Mouse (Mus musculus) embryonic facial prominence, embryonic 14.5 days (tissue): ENCODE results near the gene Zfhx3. TPM values are rescaled to one million over a fixed set of nuclear protein-coding genes. Genes with fewer than 3 reads are reported as not detected.

Experiments
- ATAC-seq: fragments of 200-750 bp; cut with Nextera tagmentation; 2 replicates; pipeline ENCODE4 v1.8.0; 2017; ENCODE audit warnings: low read depth, moderate number of reproducible peaks, moderate TSS enrichment
- DNase-seq: peaks from one replicate; pipeline ENCODE4 v3.0.0-alpha.2; 2015; ENCODE audit warnings: low spot score
- H3K27ac ChIP-seq: fragments of 300-500 bp; sonication (generic); replicated peaks from 2 replicates; pipeline ENCODE4 v1.5.1; 2014; ENCODE audit warnings: low read depth, mild to moderate bottlenecking, low read length, moderate library complexity
- H3K27me3 ChIP-seq: fragments of 300-500 bp; sonication (generic); replicated peaks from 2 replicates; pipeline ENCODE4 v1.6.1; 2014; ENCODE audit warnings: low read length; ENCODE audit not compliant: control insufficient read depth, insufficient read depth
- H3K36me3 ChIP-seq: fragments of 300-500 bp; sonication (generic); 2 replicates; pipeline ENCODE4 v1.6.1; 2014; ENCODE audit warnings: low read length, mixed read lengths; ENCODE audit not compliant: control insufficient read depth, insufficient read depth
- H3K4me1 ChIP-seq: fragments of 300-500 bp; sonication (generic); 2 replicates; pipeline ENCODE4 v1.6.1; 2014; ENCODE audit warnings: antibody characterized with exemption, low read length; ENCODE audit not compliant: control insufficient read depth, insufficient read depth
- H3K4me2 ChIP-seq: fragments of 300-500 bp; sonication (generic); 2 replicates; pipeline ENCODE4 v1.6.1; 2014; ENCODE audit warnings: low read depth, mild to moderate bottlenecking, low read length, moderate library complexity, mixed read lengths
- H3K4me3 ChIP-seq: fragments of 300-500 bp; sonication (generic); 2 replicates; pipeline ENCODE4 v1.5.1; 2014; ENCODE audit warnings: low read depth, mild to moderate bottlenecking, low read length
- H3K9ac ChIP-seq: fragments of 300-500 bp; sonication (generic); 2 replicates; pipeline ENCODE4 v1.6.1; 2014; ENCODE audit warnings: low read depth, mild to moderate bottlenecking, low read length, moderate library complexity, mixed read lengths
- H3K9me3 ChIP-seq: fragments of 300-500 bp; sonication (generic); 2 replicates; pipeline ENCODE4 v1.6.1; 2016; ENCODE audit warnings: low read length; ENCODE audit not compliant: control insufficient read depth
- WGBS: fragments of 180-500 bp; shearing (Covaris S2); extraction: QIAGEN DNeasy Blood & Tissue Kit; methylation state at CpG from one replicate; pipeline ENCODE4 v1.1.7; 2014; 5-methylcytosine and 5-hydroxymethylcytosine counted together
- polyA plus RNA-seq: library from polyadenylated mRNA; unstranded; fragments of >200 nt; fragmentation: Nextera tagmentation; extraction: Ambion mirVana; gene quantifications from 2 replicates; pipeline ENCODE4 v1.2.1, GENCODE M21; 2014

Zfhx3 gene
- polyA plus RNA-seq, 1 experiment from 2014 or later = 14.2 TPM

- Histone ChIP-seq H3K4me1 (peaks cover 9% of the 10 kb centered on the region), H3K27me3 (no peaks in the 10 kb centered on the region), H3K27ac (no peak overlapping the region), H3K4me2 (no peak overlapping the region), H3K9ac (no peak overlapping the region), H3K9me3 (no peaks in the 10 kb centered on the region), H3K36me3 (no peaks in the 10 kb centered on the region), H3K4me3 (no peak overlapping the region)
- 42% methylated on average over 12 of the region's 12 CpGs for WGBS
- ATAC-seq = peak; percentile 88
- peak; percentile 72 for DNase-seq
Measured at GRCm38 (mm10) chr8:108554578-108555245, 612.3 kb downstream of the Zfhx3 start.

GRCm38 (mm10) chr8:108563420-108563819 lies 621.0 kb downstream of the Zfhx3 start:
- Histone ChIP-seq H3K36me3 (no peaks in the 10 kb centered on the region), H3K4me3 (no peak overlapping the region), H3K9ac (no peak overlapping the region), H3K4me1 (no peaks in the 10 kb centered on the region), H3K9me3 (no peaks in the 10 kb centered on the region), H3K27me3 (no peaks in the 10 kb centered on the region), H3K27ac (no peak overlapping the region), H3K4me2 (no peak overlapping the region)
- ATAC-seq = no peak
- WGBS = 88% methylated on average over 6 of the region's 6 CpGs
- no peak for DNase-seq

GRCm38 (mm10) chr8:108563934-108564564 lies 621.6 kb downstream of the Zfhx3 start:
- no peak overlapping the region for H3K9ac ChIP-seq
- WGBS = 78% methylated on average over 7 of the region's 7 CpGs

GRCm38 (mm10) chr8:108566035-108566434 lies 623.6 kb downstream of the Zfhx3 start:
- H3K9me3 ChIP-seq = no peaks in the 10 kb centered on the region
- H3K9ac ChIP-seq = no peak overlapping the region
- no peak overlapping the region for H3K27ac ChIP-seq
- H3K4me3 ChIP-seq = no peak overlapping the region
- no peaks in the 10 kb centered on the region for H3K4me1 ChIP-seq
- DNase-seq = peak; percentile 29
- H3K27me3 ChIP-seq = no peaks in the 10 kb centered on the region
- no peak for ATAC-seq
- WGBS = 72% methylated on average over 12 of the region's 12 CpGs
- H3K36me3 ChIP-seq = no peaks in the 10 kb centered on the region
- H3K4me2 ChIP-seq = no peak overlapping the region

More at GRCm38 (mm10) chr8:108563934-108564564, 621.6 kb downstream of the Zfhx3 start:
- Histone ChIP-seq H3K27me3 (no peaks in the 10 kb centered on the region), H3K4me1 (no peaks in the 10 kb centered on the region), H3K36me3 (no peaks in the 10 kb centered on the region), H3K4me2 (no peak overlapping the region), H3K27ac (no peak overlapping the region), H3K4me3 (no peak overlapping the region), H3K9me3 (no peaks in the 10 kb centered on the region)
- ATAC-seq = no peak
- DNase-seq = no peak

GRCm38 (mm10) chr8:108573295-108574017 lies 631.0 kb downstream of the Zfhx3 start:
- Histone ChIP-seq H3K4me1 (peaks cover 3% of the 10 kb centered on the region), H3K27me3 (no peaks in the 10 kb centered on the region), H3K27ac (no peak overlapping the region), H3K4me3 (no peak overlapping the region), H3K36me3 (no peaks in the 10 kb centered on the region), H3K4me2 (no peak overlapping the region), H3K9ac (no peak overlapping the region), H3K9me3 (no peaks in the 10 kb centered on the region)
- 85% methylated on average over 5 of the region's 5 CpGs for WGBS
- ATAC-seq (no peak), DNase-seq (no peak)

GRCm38 (mm10) chr8:108574101-108574500 lies 631.7 kb downstream of the Zfhx3 start:
- H3K36me3 ChIP-seq = no peaks in the 10 kb centered on the region
- H3K27ac ChIP-seq = no peak overlapping the region
- WGBS = 31% methylated on average over 7 of the region's 7 CpGs
- H3K4me2 ChIP-seq = no peak overlapping the region
- no peaks in the 10 kb centered on the region for H3K9me3 ChIP-seq
- ATAC-seq (no peak), DNase-seq (peak; percentile 25)
- no peak overlapping the region for H3K4me3 ChIP-seq
- no peaks in the 10 kb centered on the region for H3K27me3 ChIP-seq
- H3K4me1 ChIP-seq = peaks cover 8% of the 10 kb centered on the region
- no peak overlapping the region for H3K9ac ChIP-seq

- whole genome bisulfite sequencing = 32% methylated on average over 7 of the region's 7 CpGs
Measured at GRCm38 (mm10) chr8:108577571-108577970, 635.1 kb downstream of the Zfhx3 start.

GRCm38 (mm10) chr8:108578388-108578787 lies 635.9 kb downstream of the Zfhx3 start:
- no peaks in the 10 kb centered on the region for H3K9me3 ChIP-seq
- ATAC-seq = no peak
- WGBS = 42% methylated on average over 10 of the region's 10 CpGs
- H3K4me2 ChIP-seq = no peak overlapping the region; the same call in 1 of the 2 replicates
- no peak overlapping the region for H3K4me3 ChIP-seq
- peaks cover 8% of the 10 kb centered on the region for H3K4me1 ChIP-seq
- peak; percentile 22 for DNase-seq
- no peak overlapping the region for H3K9ac ChIP-seq
- no peaks in the 10 kb centered on the region for H3K36me3 ChIP-seq
- no peak overlapping the region; the same call in 1 of the 2 replicates for H3K27ac ChIP-seq
- no peaks in the 10 kb centered on the region for H3K27me3 ChIP-seq

More at GRCm38 (mm10) chr8:108577571-108577970, 635.1 kb downstream of the Zfhx3 start:
- DNase-seq (no peak), ATAC-seq (no peak)
- no peak overlapping the region for H3K27ac ChIP-seq
- no peaks in the 10 kb centered on the region for H3K27me3 ChIP-seq
- no peaks in the 10 kb centered on the region for H3K36me3 ChIP-seq
- no peak overlapping the region for H3K4me3 ChIP-seq
- H3K4me2 ChIP-seq = no peak overlapping the region
- peaks cover 8% of the 10 kb centered on the region for H3K4me1 ChIP-seq
- no peak overlapping the region for H3K9ac ChIP-seq
- no peaks in the 10 kb centered on the region for H3K9me3 ChIP-seq
